Mouse (Mus musculus): ENCODE measurements around the gene Gk2. TPM values are rescaled to one million over a fixed set of nuclear protein-coding genes. Genes with fewer than 3 reads are reported as not detected.
A peak's percentile ranks its signal among the peaks of the same experiment; 100 is the strongest.

The Gk2 gene
- polyA plus RNA-seq, 1 experiment from 2014 or later: not detected

GRCm38 (mm10) chr5:97432512-97432911 is 24.3 kb downstream of the Gk2 start:
- ATAC-seq: no peak
- H3K27ac ChIP-seq: no peak overlapping the region
- H3K9ac ChIP-seq (replicated peaks): no peak overlapping the region
- no peaks in the 10 kb centered on the region for H3K36me3 ChIP-seq
- H3K9me3 ChIP-seq: no peaks in the 10 kb centered on the region
- WGBS: 97% methylated on average over 2 of the region's 2 CpGs
- no peak overlapping the region for H3K4me2 ChIP-seq (replicated peaks)
- no peaks in the 10 kb centered on the region for H3K4me1 ChIP-seq (replicated peaks)
- no peak overlapping the region for H3K4me3 ChIP-seq (replicated peaks)
- H3K27me3 ChIP-seq: no peaks in the 10 kb centered on the region

- Histone ChIP-seq H3K4me2 (replicated peaks) (no peak overlapping the region), H3K4me1 (replicated peaks) (no peaks in the 10 kb centered on the region), H3K27ac (no peak overlapping the region), H3K9me3 (no peaks in the 10 kb centered on the region), H3K9ac (replicated peaks) (no peak overlapping the region), H3K27me3 (no peaks in the 10 kb centered on the region), H3K36me3 (no peaks in the 10 kb centered on the region), H3K4me3 (replicated peaks) (no peak overlapping the region)
- no peak for ATAC-seq
- 91% methylated on average over 9 of the region's 9 CpGs for WGBS
Observed at GRCm38 (mm10) chr5:97429976-97430375, 26.8 kb downstream of the Gk2 start.

GRCm38 (mm10) chr5:97421669-97422068 is 35.2 kb downstream of the Gk2 start:
- Histone ChIP-seq H3K4me2 (replicated peaks) (no peak overlapping the region), H3K9me3 (no peaks in the 10 kb centered on the region), H3K9ac (replicated peaks) (no peak overlapping the region), H3K27ac (no peak overlapping the region), H3K27me3 (no peaks in the 10 kb centered on the region), H3K4me3 (replicated peaks) (no peak overlapping the region), H3K36me3 (no peaks in the 10 kb centered on the region), H3K4me1 (replicated peaks) (no peaks in the 10 kb centered on the region)
- no peak for ATAC-seq
- 96% methylated on average over 2 of the region's 2 CpGs for WGBS

- H3K4me1 ChIP-seq (replicated peaks): peaks cover 4% of the 10 kb centered on the region; the same call in 1 of the 2 replicates
- no peak overlapping the region for H3K9ac ChIP-seq (replicated peaks)
- H3K4me2 ChIP-seq (replicated peaks): no peak overlapping the region
- H3K27ac ChIP-seq: no peak overlapping the region
- no peaks in the 10 kb centered on the region for H3K36me3 ChIP-seq
- no peak overlapping the region for H3K4me3 ChIP-seq (replicated peaks)
- H3K9me3 ChIP-seq: no peaks in the 10 kb centered on the region
- ATAC-seq: no peak
- 76% methylated on average over 2 of the region's 2 CpGs for WGBS
- H3K27me3 ChIP-seq: no peaks in the 10 kb centered on the region
Observed at GRCm38 (mm10) chr5:97417185-97417584, 39.6 kb downstream of the Gk2 start.

GRCm38 (mm10) chr5:97415837-97416236 is 41.0 kb downstream of the Gk2 start:
- H3K27ac ChIP-seq: no peak overlapping the region
- H3K4me3 ChIP-seq (replicated peaks): no peak overlapping the region
- H3K9ac ChIP-seq (replicated peaks): no peak overlapping the region
- no peaks in the 10 kb centered on the region for H3K9me3 ChIP-seq
- 48% methylated on average over 6 of the region's 6 CpGs for WGBS
- H3K4me2 ChIP-seq (replicated peaks): no peak overlapping the region
- no peaks in the 10 kb centered on the region for H3K27me3 ChIP-seq
- H3K36me3 ChIP-seq: no peaks in the 10 kb centered on the region
- ATAC-seq: peak; percentile 88
- peaks cover 4% of the 10 kb centered on the region; the same call in 1 of the 2 replicates for H3K4me1 ChIP-seq (replicated peaks)

- WGBS: 77% methylated on average over 3 of the region's 3 CpGs
- Histone ChIP-seq H3K36me3 (no peaks in the 10 kb centered on the region), H3K4me3 (replicated peaks) (no peak overlapping the region), H3K9ac (replicated peaks) (no peak overlapping the region), H3K27ac (no peak overlapping the region), H3K9me3 (no peaks in the 10 kb centered on the region), H3K27me3 (no peaks in the 10 kb centered on the region), H3K4me2 (replicated peaks) (no peak overlapping the region), H3K4me1 (replicated peaks) (peaks cover 16% of the 10 kb centered on the region)
- no peak for ATAC-seq
Observed at GRCm38 (mm10) chr5:97413716-97414115, 43.1 kb downstream of the Gk2 start.

- H3K4me3 ChIP-seq (replicated peaks): no peak overlapping the region
- peak overlapping the region; percentile 58 for H3K27ac ChIP-seq
- no peaks in the 10 kb centered on the region for H3K36me3 ChIP-seq
- no peak overlapping the region for H3K4me2 ChIP-seq (replicated peaks)
- peaks cover 11% of the 10 kb centered on the region for H3K4me1 ChIP-seq (replicated peaks)
- H3K9me3 ChIP-seq: no peaks in the 10 kb centered on the region
- no peak for ATAC-seq
- no peaks in the 10 kb centered on the region for H3K27me3 ChIP-seq
- 53% methylated on average over 6 of the region's 6 CpGs for WGBS
- H3K9ac ChIP-seq (replicated peaks): no peak overlapping the region
Observed at GRCm38 (mm10) chr5:97410190-97410589, 46.6 kb downstream of the Gk2 start.

GRCm38 (mm10) chr5:97409234-97409704 is 47.6 kb downstream of the Gk2 start:
- no peak overlapping the region for H3K4me3 ChIP-seq (replicated peaks)
- no peaks in the 10 kb centered on the region for H3K27me3 ChIP-seq
- no peak overlapping the region for H3K9ac ChIP-seq (replicated peaks)
- peak; percentile 75 for ATAC-seq
- WGBS: 34% methylated on average over 4 of the region's 4 CpGs
- peak overlapping the region; percentile 42 for H3K27ac ChIP-seq
- no peaks in the 10 kb centered on the region for H3K36me3 ChIP-seq
- H3K4me2 ChIP-seq (replicated peaks): no peak overlapping the region
- H3K9me3 ChIP-seq: no peaks in the 10 kb centered on the region
- H3K4me1 ChIP-seq (replicated peaks): peaks cover 11% of the 10 kb centered on the region

Other genes with a start within 250 kb of the Gk2 start
- 0.05 and 0.12 TPM in 2 replicates for gene Naa11, start 64.6 kb downstream of the Gk2 start, polyA plus RNA-seq (2015; fragmentation: Nextera tagmentation; extraction: Ambion mirVana)

Data from midbrain, embryonic 13.5 days (tissue).